Mouse (Mus musculus) testis, adult 2 months (tissue): ENCODE measurements around the gene Rgcc.

ENCODE experiments used
- CTCF ChIP-seq: fragments of 200-500 bp; IDR thresholded peaks from 2 replicates; pipeline ENCODE4 v1.5.1; 2012; ENCODE audit warnings: low read depth, mild to moderate bottlenecking, inconsistent platforms, low read length, moderate library complexity; ENCODE audit not compliant: control insufficient read depth, insufficient read depth, insufficient replicate concordance
- POLR2A ChIP-seq: fragments of 200-500 bp; IDR thresholded peaks from 2 replicates; pipeline ENCODE4 v1.6.1; 2012; ENCODE audit warnings: low read depth, mild to moderate bottlenecking, inconsistent platforms, low read length, moderate library complexity; ENCODE audit not compliant: control insufficient read depth

GRCm38 (mm10) chr14:79259062-79259779, 42.2 kb downstream of the Rgcc start:
- TF ChIP-seq POLR2A = no peak
- no peak for TF ChIP-seq CTCF
